Mouse (Mus musculus): ENCODE results near the gene Ppm1h.

Ppm1h gene

GRCm38 (mm10) chr10:122744970-122745369, 66.4 kb downstream of the Ppm1h start:
- no peak for DNase-seq (ENCODE audit: extremely low spot score)

GRCm38 (mm10) chr10:122746211-122746610, 67.6 kb downstream of the Ppm1h start:
- DNase-seq (ENCODE audit: extremely low spot score): no peak

- DNase-seq (ENCODE audit: extremely low spot score): no peak
These were observed 68.8 kb downstream of the Ppm1h start for GRCm38 (mm10) chr10:122747151-122747925.

GRCm38 (mm10) chr10:122748361-122748951, 69.9 kb downstream of the Ppm1h start:
- no peak for DNase-seq (ENCODE audit: extremely low spot score)

- no peak for DNase-seq (ENCODE audit: extremely low spot score)
These were observed 70.5 kb downstream of the Ppm1h start for GRCm38 (mm10) chr10:122749071-122749470.

GRCm38 (mm10) chr10:122749876-122750275, 71.3 kb downstream of the Ppm1h start:
- no peak for DNase-seq (ENCODE audit: extremely low spot score)

- no peak for DNase-seq (ENCODE audit: extremely low spot score)
These were observed 74.7 kb downstream of the Ppm1h start for GRCm38 (mm10) chr10:122752950-122753923.

GRCm38 (mm10) chr10:122753924-122754307, 75.4 kb downstream of the Ppm1h start:
- no peak for DNase-seq (ENCODE audit: extremely low spot score)

GRCm38 (mm10) chr10:122754967-122755366, 76.4 kb downstream of the Ppm1h start:
- no peak for DNase-seq (ENCODE audit: extremely low spot score)

- DNase-seq (ENCODE audit: extremely low spot score): no peak
These were observed 78.4 kb downstream of the Ppm1h start for GRCm38 (mm10) chr10:122756879-122757530.

- no peak for DNase-seq (ENCODE audit: extremely low spot score)
These were observed 79.2 kb downstream of the Ppm1h start for GRCm38 (mm10) chr10:122757727-122758126.

- no peak for DNase-seq (ENCODE audit: extremely low spot score)
These were observed 79.8 kb downstream of the Ppm1h start for GRCm38 (mm10) chr10:122758346-122758745.

- DNase-seq (ENCODE audit: extremely low spot score): no peak
These were observed 81.2 kb downstream of the Ppm1h start for GRCm38 (mm10) chr10:122759729-122760128.

- DNase-seq (ENCODE audit: extremely low spot score): no peak
These were observed 82.1 kb downstream of the Ppm1h start for GRCm38 (mm10) chr10:122760469-122761307.

GRCm38 (mm10) chr10:122762772-122763511, 84.4 kb downstream of the Ppm1h start:
- no peak for DNase-seq (ENCODE audit: extremely low spot score)

GRCm38 (mm10) chr10:122763596-122763995, 85.0 kb downstream of the Ppm1h start:
- DNase-seq (ENCODE audit: extremely low spot score): no peak

- DNase-seq (ENCODE audit: extremely low spot score): no peak
These were observed 86.1 kb downstream of the Ppm1h start for GRCm38 (mm10) chr10:122764653-122765052.

GRCm38 (mm10) chr10:122765521-122765920, 87.0 kb downstream of the Ppm1h start:
- DNase-seq (ENCODE audit: extremely low spot score): no peak

GRCm38 (mm10) chr10:122765992-122766391, 87.4 kb downstream of the Ppm1h start:
- DNase-seq (ENCODE audit: extremely low spot score): no peak
